8 mouse cellular contexts compared by ENCODE assay signal in the genomic region with DNA sequence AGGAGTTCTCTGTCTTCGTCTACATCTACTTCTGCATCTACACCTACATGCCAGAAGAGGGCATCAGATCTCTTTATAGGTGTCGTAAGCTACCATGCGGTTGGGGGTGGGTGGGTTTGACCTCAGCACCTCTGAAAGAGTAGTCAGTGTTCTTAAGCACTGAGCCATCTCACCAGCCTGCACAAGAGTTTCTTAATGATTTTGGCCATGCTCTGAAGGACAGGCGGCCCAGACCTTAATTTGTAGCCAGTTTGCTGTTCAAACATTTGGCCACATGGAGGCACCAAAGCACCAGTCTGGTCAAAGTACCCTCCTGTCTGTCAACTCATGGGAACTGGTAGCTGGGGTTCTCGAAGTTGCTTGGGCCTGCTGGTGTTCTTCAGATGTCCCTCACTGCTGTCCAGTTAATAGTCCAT. TPM values are rescaled to one million over a fixed set of nuclear protein-coding genes. Genes with fewer than 3 reads are reported as not detected.
DNase-seq lines count a peak whose midpoint lies in the region; ATAC-seq and TF ChIP-seq lines count a peak whose summit lies in the region.

No protein-coding gene starts in this region.

- H3K4me3 ChIP-seq in gastrocnemius, adult 2 months = peak overlapping the region; percentile 40; the same call in 1 of the 2 replicates
- no peak overlapping the region for H3K4me3 ChIP-seq in hindbrain, embryonic 16.5 days (ENCODE audit: low read length)

- DNase-seq in T-cell, adult 2 months (ENCODE audit: low spot score) = peak; percentile 48
- peak; percentile 54 to 69 for DNase-seq in cerebellum, postnatal 4 days (ENCODE audit: low spot score in 2 of 2)
- peak; percentile 74 for DNase-seq in gastrocnemius, adult 2 months
- peak; percentile 39 for DNase-seq in left cerebral cortex, adult 11 months (ENCODE audit: low spot score)
- DNase-seq in lung, postnatal 36 days = peak; percentile 88
- peak; percentile 88 for DNase-seq in retina, embryonic 14.5 days (ENCODE audit: low spot score)
- peak; percentile 70 for DNase-seq in thymus, postnatal 4 days

- H3K27me3 ChIP-seq in hindbrain, embryonic 16.5 days (replicated peaks; ENCODE audit: control insufficient read depth, insufficient read depth, low read length) = no peaks in the 10 kb centered on the region

- TF ChIP-seq CTCF in gastrocnemius, adult 2 months (IDR thresholded peaks at IDR 0.05) = peak; percentile 84

- no peak overlapping the region for H3K27ac ChIP-seq in gastrocnemius, adult 2 months
- no peak overlapping the region for H3K27ac ChIP-seq in hindbrain, embryonic 16.5 days (ENCODE audit: low read depth, low read length)

- 12% methylated on average over 5 of the region's 5 CpGs for WGBS in hindbrain, embryonic 16.5 days

- H3K9me3 ChIP-seq in hindbrain, embryonic 16.5 days (ENCODE audit: control insufficient read depth, low read length) = no peaks in the 10 kb centered on the region

- intact Hi-C loops in gastrocnemius, adult 2 months (cut with DNase I) = loop anchor here (2.0 kb wide), 1 partner anchor 335 kb away; no protein-coding TSS in a partner anchor

- H3K9ac ChIP-seq in hindbrain, embryonic 16.5 days (ENCODE audit: low read depth, low read length) = no peak overlapping the region

- peak overlapping the region; percentile 55 for H3K4me2 ChIP-seq in hindbrain, embryonic 16.5 days (ENCODE audit: low read length)

- H3K36me3 ChIP-seq in hindbrain, embryonic 16.5 days (ENCODE audit: control insufficient read depth, insufficient read depth, low read length) = no peaks in the 10 kb centered on the region

- H3K4me1 ChIP-seq in hindbrain, embryonic 16.5 days (ENCODE audit: control insufficient read depth, insufficient read depth, low read depth, low read length) = no peaks in the 10 kb centered on the region

- peak; percentile 89 for ATAC-seq in hindbrain, embryonic 16.5 days

RNA-seq across cellular contexts. Expression of a gene that starts 31.5 kb away (rescaled TPM):
- total RNA-seq in gastrocnemius, adult 2 months (2021) = 10 to 100 TPM; 11.6 to 12.2 TPM
- polyA plus RNA-seq in hindbrain, embryonic 16.5 days (2015; fragmentation: Nextera tagmentation; extraction: Ambion mirVana) = 15.3 and 18.8 TPM in 2 replicates

RNA-seq across cellular contexts. Expression of a gene that starts 54.4 kb away (rescaled TPM):
- 10 to 100 TPM in 1 of 2 experiments, 1 to 10 TPM in 1; 7.8 to 10.7 TPM for total RNA-seq in gastrocnemius, adult 2 months (2021)
- 11.4 and 12.9 TPM in 2 replicates for polyA plus RNA-seq in hindbrain, embryonic 16.5 days (2015; fragmentation: Nextera tagmentation; extraction: Ambion mirVana)
